Mouse (Mus musculus): ENCODE measurements around the gene Itpk1.

- TF ChIP-seq POLR2A (IDR thresholded peaks at IDR 0.05; ENCODE audit: insufficient read depth, low read depth, low read length): no peak
- TF ChIP-seq CTCF (IDR thresholded peaks at IDR 0.05): no peak
Measured at GRCm38 (mm10) chr12:102647839-102648564, 56.7 kb downstream of the Itpk1 start.
